Mouse (Mus musculus) embryonic fibroblast, embryonic 13.5 days (primary cell): ENCODE results near the gene Fzd7. TPM values are rescaled to one million over a fixed set of nuclear protein-coding genes. Genes with fewer than 3 reads are reported as not detected.

Experiments used
- H3K27ac ChIP-seq: 2 replicates; pipeline ENCODE4 v1.5.1; 2012; ENCODE audit warnings: low read length, control low read depth, inconsistent platforms; ENCODE audit not compliant: insufficient read depth
- H3K4me1 ChIP-seq: 2 replicates; pipeline ENCODE4 v1.6.1; 2011; ENCODE audit warnings: low read length; ENCODE audit not compliant: control insufficient read depth, insufficient read depth
- H3K4me3 ChIP-seq: 2 replicates; pipeline ENCODE4 v1.5.1; 2011; ENCODE audit warnings: mild to moderate bottlenecking, control low read depth, low read length; ENCODE audit not compliant: insufficient read depth
- CTCF ChIP-seq: IDR thresholded peaks from 2 replicates; pipeline ENCODE4 v1.5.1; 2011; ENCODE audit warnings: mild to moderate bottlenecking, control low read depth, low read length, moderate library complexity, borderline replicate concordance; ENCODE audit not compliant: insufficient read depth
- POLR2A ChIP-seq: IDR thresholded peaks from 2 replicates; pipeline ENCODE4 v1.6.1; 2011; ENCODE audit warnings: low read depth, mild to moderate bottlenecking, control low read depth, low read length, moderate library complexity
- polyA plus RNA-seq: library from polyadenylated mRNA; stranded (reverse); fragments of >200 nt; gene quantifications from 2 replicates; pipeline ENCODE4 v1.2.4, GENCODE M21; 2011; ENCODE audit warnings: low read depth; ENCODE audit not compliant: missing spikeins, insufficient read length

Fzd7 gene
- polyA plus RNA-seq, 1 experiment, result 43.0 TPM

DNA sequence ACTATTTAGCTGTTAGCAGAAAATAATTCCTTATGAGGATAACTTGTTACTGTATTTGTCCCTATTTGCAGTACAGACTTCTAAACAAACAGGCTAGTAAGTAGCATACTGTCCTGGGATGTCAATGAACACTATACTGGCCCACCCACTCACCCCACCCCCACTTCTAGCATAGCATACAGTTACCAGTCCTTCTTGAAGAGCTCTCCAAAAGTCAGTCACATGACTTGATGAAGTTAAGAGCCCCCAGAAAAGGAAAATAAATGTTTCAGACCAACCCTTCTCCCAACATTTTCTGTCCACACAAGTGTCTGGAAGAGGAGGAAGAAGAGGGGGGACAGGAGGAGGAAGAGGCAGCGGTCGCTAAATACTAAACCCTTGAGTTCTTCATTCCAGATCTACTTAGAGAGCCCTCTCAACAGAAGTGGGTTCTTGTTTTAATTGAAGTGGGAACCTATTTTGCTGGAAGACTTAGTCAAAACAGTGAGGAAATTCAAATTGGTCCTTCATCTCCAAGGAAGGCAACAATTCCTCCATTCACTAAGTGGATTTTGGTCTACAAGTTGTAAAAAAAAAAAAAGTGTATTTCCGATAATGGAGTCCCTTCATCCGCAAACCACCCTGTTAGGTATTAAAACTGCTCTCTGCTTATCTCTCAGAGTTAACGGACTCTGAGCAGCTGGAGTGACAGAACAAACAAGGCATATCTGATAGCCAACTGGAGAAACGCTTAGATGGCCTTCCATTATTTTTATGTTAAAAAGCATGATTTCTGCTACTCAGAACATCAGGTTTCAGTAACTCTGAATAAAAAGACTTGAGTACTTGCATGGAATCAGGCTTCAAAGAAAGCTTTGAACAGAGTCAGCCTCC is 15.8 kb downstream of the Fzd7 start:
- Histone ChIP-seq H3K27ac (no peak overlapping the region), H3K4me3 (no peak overlapping the region), H3K4me1 (no peaks in the 10 kb centered on the region)
- TF ChIP-seq POLR2A (no peak), CTCF (no peak)

DNA sequence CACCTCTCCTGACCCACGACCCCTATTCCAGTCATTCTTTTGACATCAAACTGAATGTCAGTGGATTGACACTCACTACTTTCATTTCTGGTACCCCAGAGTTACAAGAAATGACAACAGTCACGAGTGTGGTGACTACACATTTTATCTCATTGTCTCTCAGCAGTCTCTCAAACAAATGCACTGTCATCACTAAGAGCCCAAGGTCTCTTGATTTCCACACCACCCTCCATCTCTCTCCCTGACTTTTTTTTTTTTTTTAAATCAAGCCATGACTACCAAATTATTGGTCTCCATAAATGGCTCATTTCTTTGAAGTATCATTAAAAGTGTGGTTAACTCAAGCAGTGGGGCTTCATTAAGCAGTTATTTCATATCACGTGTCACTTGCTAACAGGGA is 17.1 kb downstream of the Fzd7 start:
- no peaks in the 10 kb centered on the region for H3K4me1 ChIP-seq
- TF ChIP-seq POLR2A, result no peak
- no peak for TF ChIP-seq CTCF
- no peak overlapping the region for H3K27ac ChIP-seq
- H3K4me3 ChIP-seq, result no peak overlapping the region

DNA sequence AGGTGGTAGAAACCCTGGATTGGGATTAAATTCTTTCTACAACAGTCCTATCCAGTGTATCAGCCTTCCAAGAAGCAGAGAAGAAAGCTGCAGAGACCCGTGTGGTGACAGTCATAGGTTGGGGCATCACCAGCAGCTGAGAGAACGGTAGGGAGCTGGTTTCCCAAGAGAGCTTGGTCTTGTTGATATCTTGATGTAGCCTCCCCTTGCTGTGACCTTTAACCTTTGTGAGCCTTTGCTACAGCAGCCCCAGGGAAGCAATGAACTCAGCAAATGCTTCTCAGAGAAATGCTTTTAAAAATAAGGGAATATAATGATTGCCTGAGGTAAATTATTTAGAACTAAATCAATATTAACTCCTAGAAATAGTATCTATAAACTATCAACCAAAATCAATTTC is 20.1 kb downstream of the Fzd7 start:
- no peak for TF ChIP-seq CTCF
- no peak for TF ChIP-seq POLR2A
- no peaks in the 10 kb centered on the region for H3K4me1 ChIP-seq
- no peak overlapping the region for H3K4me3 ChIP-seq
- H3K27ac ChIP-seq, result no peak overlapping the region

DNA sequence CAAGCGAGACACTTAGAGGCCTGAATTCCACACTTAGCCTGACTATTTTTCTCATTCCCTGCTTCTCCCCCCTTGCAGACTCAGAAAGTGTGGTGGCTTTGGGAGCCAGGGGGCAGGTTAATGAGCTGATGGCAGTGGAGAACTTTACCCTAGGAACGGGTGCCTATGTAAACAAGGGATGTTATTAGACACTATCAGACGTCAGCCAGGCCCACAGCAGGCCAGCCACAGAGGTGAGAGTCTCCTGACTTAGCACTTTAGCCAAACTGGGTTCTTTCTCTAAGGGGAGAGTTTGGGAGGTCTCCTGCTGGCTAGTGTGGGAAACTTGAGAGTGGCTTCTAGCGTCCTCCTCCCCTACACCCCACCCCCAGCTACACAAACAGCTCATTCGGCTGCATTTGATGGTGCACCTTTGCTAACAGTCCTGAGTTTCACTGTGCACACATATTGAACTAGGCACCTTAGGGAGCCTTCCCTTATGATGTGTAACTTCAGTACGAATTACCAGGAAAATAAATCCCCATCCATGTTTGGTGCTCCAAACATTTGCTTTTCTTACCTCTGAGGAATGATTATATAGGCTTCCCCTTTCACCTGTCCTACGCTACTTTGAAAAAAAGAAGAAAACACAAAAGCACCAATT is 21.6 kb downstream of the Fzd7 start:
- Histone ChIP-seq H3K4me3 (no peak overlapping the region), H3K27ac (no peak overlapping the region), H3K4me1 (no peaks in the 10 kb centered on the region)
- TF ChIP-seq POLR2A, result no peak

DNA sequence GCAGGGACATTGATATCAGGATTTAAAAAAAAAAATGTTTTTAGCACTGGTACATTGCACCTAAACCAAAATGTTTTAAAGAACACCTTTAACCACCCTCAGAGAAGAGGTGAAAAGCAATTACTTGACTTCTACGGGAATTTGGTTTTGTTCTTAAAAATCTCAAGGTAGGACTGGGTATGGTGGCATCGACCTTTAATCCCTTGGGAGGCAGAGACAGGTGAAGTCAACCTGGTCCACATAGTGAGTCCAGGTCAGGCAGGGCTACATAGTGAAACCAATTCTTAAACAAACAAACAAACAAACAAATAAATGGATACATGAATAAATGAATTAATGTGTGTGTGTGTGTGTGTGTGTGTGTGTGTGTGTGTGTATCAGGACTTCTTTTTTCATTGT is 22.1 kb downstream of the Fzd7 start:
- H3K4me3 ChIP-seq, result no peak overlapping the region
- no peaks in the 10 kb centered on the region for H3K4me1 ChIP-seq
- TF ChIP-seq POLR2A, result no peak
- no peak overlapping the region for H3K27ac ChIP-seq

- no peak overlapping the region for H3K4me3 ChIP-seq
- no peak overlapping the region for H3K27ac ChIP-seq
- TF ChIP-seq POLR2A (no peak), CTCF (no peak)
- no peaks in the 10 kb centered on the region for H3K4me1 ChIP-seq
Measured at GRCm38 (mm10) chr1:59508463-59509139, 26.4 kb downstream of the Fzd7 start.

- no peak overlapping the region for H3K27ac ChIP-seq
- no peak overlapping the region for H3K4me3 ChIP-seq
- no peak for TF ChIP-seq POLR2A
- no peak for TF ChIP-seq CTCF
Measured at GRCm38 (mm10) chr1:59511566-59512270, 29.5 kb downstream of the Fzd7 start.

GRCm38 (mm10) chr1:59516026-59516917 is 34.0 kb downstream of the Fzd7 start, which contains the start of gene Gm973:
Gene Gm973, plus strand, starts transcription at chr1:59516264.
- peaks cover 8% of the 10 kb centered on the region for H3K4me1 ChIP-seq
- H3K27ac ChIP-seq, result peak within 1 kb of the TSS; percentile 58
- TF ChIP-seq CTCF, result no peak
- 0 out of 2 replicates have a peak, but pooled peaks have one; percentile 30 for TF ChIP-seq POLR2A
- H3K4me3 ChIP-seq, result peak within 1 kb of the TSS; percentile 26

More at GRCm38 (mm10) chr1:59511566-59512270, 29.5 kb downstream of the Fzd7 start:
- H3K4me1 ChIP-seq, result peaks cover 3% of the 10 kb centered on the region

GRCm38 (mm10) chr1:59520226-59520837 is 38.1 kb downstream of the Fzd7 start:
- Histone ChIP-seq H3K4me1 (peaks cover 8% of the 10 kb centered on the region), H3K4me3 (no peak overlapping the region), H3K27ac (no peak overlapping the region)
- TF ChIP-seq CTCF, result no peak
- no peak for TF ChIP-seq POLR2A
